Mouse (Mus musculus) liver, adult 2 months (tissue): ENCODE measurements around the gene Usp48. TPM values are rescaled to one million over a fixed set of nuclear protein-coding genes. Genes with fewer than 3 reads are reported as not detected.

ENCODE experiments used
- DNase-seq: peaks from one replicate; pipeline ENCODE4 v3.0.0-alpha.2; 2011; ENCODE audit warnings: low read depth, low spot score; ENCODE audit errors: extremely low read depth
- H3K27ac ChIP-seq: fragments of 200-500 bp; replicated peaks from 2 replicates; pipeline ENCODE4 v1.5.1; 2012; ENCODE audit warnings: low read depth, mild to moderate bottlenecking, control low read depth, inconsistent platforms, low read length; ENCODE audit not compliant: insufficient read depth
- H3K27me3 ChIP-seq: fragments of 200-500 bp; 2 replicates; pipeline ENCODE4 v1.6.1; 2012; ENCODE audit warnings: mild to moderate bottlenecking, moderate library complexity, low read length, inconsistent platforms; ENCODE audit not compliant: control insufficient read depth, insufficient read depth
- H3K36me3 ChIP-seq: fragments of 200-500 bp; 2 replicates; pipeline ENCODE4 v1.6.1; 2012; ENCODE audit warnings: low read length, inconsistent platforms; ENCODE audit not compliant: control insufficient read depth, insufficient read depth
- H3K4me1 ChIP-seq: fragments of 200-500 bp; 2 replicates; pipeline ENCODE4 v1.6.1; 2011; ENCODE audit warnings: low read length; ENCODE audit not compliant: control insufficient read depth, insufficient read depth
- H3K4me3 ChIP-seq: fragments of 200-500 bp; 2 replicates; pipeline ENCODE4 v1.5.1; 2011; ENCODE audit warnings: low read depth, mild to moderate bottlenecking, control low read depth, low read length, moderate library complexity; ENCODE audit not compliant: insufficient read depth
- H3K79me2 ChIP-seq: fragments of 200-500 bp; 2 replicates; pipeline ENCODE4 v1.6.1; 2012; ENCODE audit warnings: inconsistent platforms, mild to moderate bottlenecking, low read length, moderate library complexity; ENCODE audit not compliant: control insufficient read depth, insufficient read depth
- H3K9ac ChIP-seq: fragments of 200-500 bp; 2 replicates; pipeline ENCODE4 v1.6.1; 2012; ENCODE audit warnings: low read depth, mild to moderate bottlenecking, control low read depth, inconsistent platforms, low read length
- CTCF ChIP-seq: fragments of 200-500 bp; IDR thresholded peaks from 2 replicates; pipeline ENCODE4 v1.5.1; 2011; ENCODE audit warnings: low read depth, low read length, control low read depth
- POLR2A ChIP-seq: fragments of 200-500 bp; IDR thresholded peaks from 2 replicates; pipeline ENCODE4 v1.6.1; 2011; ENCODE audit warnings: low read length, control low read depth; ENCODE audit not compliant: insufficient read depth; ENCODE audit errors: extremely low read depth
- WGBS: fragments of 180-500 bp; shearing (Covaris S2); methylation state at CpG from one replicate; pipeline ENCODE4 v1.1.7; 2018; 5-methylcytosine and 5-hydroxymethylcytosine counted together
- polyA plus RNA-seq: library from polyadenylated mRNA; depleted of rRNA; stranded (reverse); fragments of >200 nt; gene quantifications from 2 replicates; pipeline ENCODE4 v1.2.3, GENCODE M21; 2012
- total RNA-seq: library from RNA; depleted of rRNA; stranded (reverse); fragments of >200 nt; gene quantifications from 2 replicates; pipeline ENCODE4 v1.2.3, GENCODE M21; 2014

Usp48 gene
- total and polyA plus RNA-seq, 2 experiments = 19.6 to 21.8 TPM

- WGBS = 89% methylated on average over 3 of the region's 3 CpGs
Measured at GRCm38 (mm10) chr4:137589586-137589985, 4.0 kb upstream of the Usp48 start.

DNA sequence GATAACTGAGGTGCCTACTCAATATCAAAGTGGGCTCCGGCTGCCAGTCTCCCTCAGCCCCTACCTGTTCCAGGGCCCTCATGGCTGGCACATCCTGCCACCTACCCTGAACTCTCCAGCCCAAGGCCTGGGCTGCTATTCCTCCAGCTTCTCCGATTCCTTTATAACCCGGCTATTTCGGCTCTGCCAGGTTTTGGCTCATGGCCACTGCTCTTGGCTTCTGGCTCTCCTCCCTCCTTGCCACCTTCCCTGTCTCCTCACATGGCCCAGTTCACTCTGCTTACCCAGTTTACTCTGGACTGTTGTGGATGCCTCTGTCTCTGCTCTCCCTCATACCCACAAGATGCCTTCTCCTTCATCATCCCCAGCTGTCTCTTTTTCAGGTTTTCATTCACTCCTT lies 2.6 kb upstream of the Usp48 start:
- Histone ChIP-seq H3K4me1 (peaks cover 6% of the 10 kb centered on the region), H3K4me3 (no peak overlapping the region), H3K27me3 (no peaks in the 10 kb centered on the region), H3K9ac (no peak overlapping the region), H3K27ac (no peak overlapping the region), H3K36me3 (no peaks in the 10 kb centered on the region), H3K79me2 (peaks cover 13% of the 10 kb centered on the region; the same call in 1 of the 2 replicates)
- no peak for DNase-seq
- 76% methylated on average over 4 of the region's 4 CpGs for WGBS
- TF ChIP-seq CTCF (no peak), POLR2A (no peak)

More at GRCm38 (mm10) chr4:137589586-137589985, 4.0 kb upstream of the Usp48 start:
- DNase-seq = no peak
- Histone ChIP-seq H3K9ac (no peak overlapping the region), H3K4me1 (no peaks in the 10 kb centered on the region), H3K36me3 (no peaks in the 10 kb centered on the region), H3K79me2 (0 out of 2 replicates have a peak, but pooled peaks cover under 1% of the 10 kb centered on the region), H3K4me3 (no peak overlapping the region), H3K27ac (no peak overlapping the region), H3K27me3 (no peaks in the 10 kb centered on the region)
- TF ChIP-seq CTCF (no peak), POLR2A (no peak)

DNA sequence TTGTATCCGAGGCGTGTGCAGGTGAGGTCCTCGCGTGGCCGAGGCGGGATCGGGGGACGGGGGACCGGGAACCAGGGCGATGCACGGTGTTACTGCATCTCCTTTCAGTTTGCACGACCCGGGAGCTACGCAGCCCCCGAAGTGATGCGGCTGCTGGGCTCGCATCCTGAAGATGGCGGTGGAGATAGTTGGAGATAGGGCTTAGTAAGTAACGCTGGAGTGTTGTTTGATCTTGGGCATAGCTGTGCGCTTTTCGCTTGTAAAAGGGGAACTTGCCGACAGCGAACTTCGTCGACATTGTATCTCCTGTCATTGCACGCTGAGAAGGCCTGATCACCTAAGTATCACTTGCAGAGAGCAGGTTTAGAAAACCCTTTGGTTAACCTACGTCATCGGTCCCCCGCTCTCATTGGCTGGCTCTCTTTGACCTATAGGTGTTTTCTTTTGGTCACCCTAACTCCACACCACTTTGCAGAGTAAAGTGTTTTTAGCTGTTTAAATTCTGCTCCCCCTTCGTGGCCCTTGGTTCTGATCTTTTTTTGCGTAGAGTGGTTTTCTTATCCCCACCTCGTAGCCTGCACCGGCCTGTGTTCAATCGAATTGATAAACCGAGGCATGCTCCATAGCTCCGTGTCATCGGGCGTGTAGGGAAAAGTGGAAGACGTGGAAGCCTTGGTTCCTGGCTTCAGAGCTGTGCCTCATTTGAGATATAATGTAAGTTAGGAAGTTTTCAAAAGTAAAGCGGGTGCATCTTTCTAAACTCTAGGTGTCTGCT lies 1.1 kb downstream of the Usp48 start:
- 2% methylated on average over 40 of the region's 40 CpGs for WGBS
- H3K4me1 ChIP-seq = peaks cover 8% of the 10 kb centered on the region
- no peaks in the 10 kb centered on the region for H3K27me3 ChIP-seq
- peak overlapping the region; percentile 64 for H3K27ac ChIP-seq
- peaks cover 42% of the 10 kb centered on the region for H3K79me2 ChIP-seq
- no peaks in the 10 kb centered on the region for H3K36me3 ChIP-seq
- DNase-seq = peak; percentile 62
- peak overlapping the region; percentile 90 for H3K9ac ChIP-seq
- H3K4me3 ChIP-seq = peak overlapping the region; percentile 94
- no peak for TF ChIP-seq POLR2A
- TF ChIP-seq CTCF = no peak

DNA sequence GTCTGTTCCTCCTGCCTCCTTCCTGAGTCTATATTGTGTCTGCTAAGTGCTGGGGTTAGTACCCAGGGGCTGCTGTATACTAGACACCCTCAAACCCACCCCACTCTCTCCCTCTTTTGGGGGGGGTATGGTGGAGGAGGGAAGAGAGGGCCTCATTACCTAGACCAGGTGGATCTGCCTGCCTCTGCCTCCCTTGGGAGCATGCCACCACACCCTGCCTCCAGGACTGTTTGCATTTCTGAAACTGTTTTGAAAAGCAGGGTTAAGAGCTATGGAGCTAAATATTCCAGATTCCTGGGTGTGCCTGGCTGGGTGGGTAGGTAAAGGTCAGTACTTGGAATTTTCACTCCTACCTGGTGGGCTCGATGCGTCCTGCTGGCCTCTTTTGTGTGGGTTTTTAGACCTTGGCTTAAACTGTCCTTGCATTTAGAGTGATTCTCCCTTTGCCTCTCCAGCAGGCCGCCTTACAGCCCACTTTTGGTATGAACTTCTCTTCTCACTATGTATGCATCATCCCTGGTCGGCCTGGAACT lies 3.6 kb downstream of the Usp48 start:
- Histone ChIP-seq H3K27ac (no peak overlapping the region), H3K79me2 (peaks cover 60% of the 10 kb centered on the region), H3K27me3 (no peaks in the 10 kb centered on the region), H3K4me1 (peaks cover 8% of the 10 kb centered on the region), H3K36me3 (no peaks in the 10 kb centered on the region), H3K4me3 (no peak overlapping the region), H3K9ac (no peak overlapping the region)
- TF ChIP-seq CTCF (no peak), POLR2A (no peak)
- WGBS = 97% methylated on average over 4 of the region's 4 CpGs
- DNase-seq = no peak

DNA sequence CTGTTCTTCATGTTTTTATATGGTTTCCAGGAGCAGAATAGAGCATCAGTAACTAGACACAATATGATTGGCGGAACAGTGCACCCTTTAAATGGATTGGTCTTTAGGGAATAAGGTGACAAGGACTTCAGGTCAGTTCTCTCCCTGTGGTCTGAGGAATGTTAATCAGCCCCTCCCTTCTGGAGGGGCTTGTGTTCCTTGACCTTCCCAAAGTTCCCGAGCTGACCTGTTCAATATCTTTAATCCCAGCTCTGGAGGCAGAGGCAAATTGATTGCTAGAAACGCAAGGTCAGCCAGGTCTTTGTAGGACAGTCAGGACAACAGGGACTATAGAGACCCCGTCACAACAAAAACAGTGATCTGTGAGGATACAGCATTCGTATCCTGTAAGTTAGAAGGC lies 5.0 kb downstream of the Usp48 start:
- H3K27me3 ChIP-seq = no peaks in the 10 kb centered on the region
- H3K9ac ChIP-seq = no peak overlapping the region
- no peak overlapping the region for H3K27ac ChIP-seq
- no peak overlapping the region for H3K4me3 ChIP-seq
- WGBS = 73% methylated on average over 5 of the region's 5 CpGs
- DNase-seq = no peak
- H3K4me1 ChIP-seq = peaks cover 8% of the 10 kb centered on the region
- peaks cover 68% of the 10 kb centered on the region for H3K79me2 ChIP-seq
- H3K36me3 ChIP-seq = no peaks in the 10 kb centered on the region
- TF ChIP-seq POLR2A = no peak
- no peak for TF ChIP-seq CTCF

DNA sequence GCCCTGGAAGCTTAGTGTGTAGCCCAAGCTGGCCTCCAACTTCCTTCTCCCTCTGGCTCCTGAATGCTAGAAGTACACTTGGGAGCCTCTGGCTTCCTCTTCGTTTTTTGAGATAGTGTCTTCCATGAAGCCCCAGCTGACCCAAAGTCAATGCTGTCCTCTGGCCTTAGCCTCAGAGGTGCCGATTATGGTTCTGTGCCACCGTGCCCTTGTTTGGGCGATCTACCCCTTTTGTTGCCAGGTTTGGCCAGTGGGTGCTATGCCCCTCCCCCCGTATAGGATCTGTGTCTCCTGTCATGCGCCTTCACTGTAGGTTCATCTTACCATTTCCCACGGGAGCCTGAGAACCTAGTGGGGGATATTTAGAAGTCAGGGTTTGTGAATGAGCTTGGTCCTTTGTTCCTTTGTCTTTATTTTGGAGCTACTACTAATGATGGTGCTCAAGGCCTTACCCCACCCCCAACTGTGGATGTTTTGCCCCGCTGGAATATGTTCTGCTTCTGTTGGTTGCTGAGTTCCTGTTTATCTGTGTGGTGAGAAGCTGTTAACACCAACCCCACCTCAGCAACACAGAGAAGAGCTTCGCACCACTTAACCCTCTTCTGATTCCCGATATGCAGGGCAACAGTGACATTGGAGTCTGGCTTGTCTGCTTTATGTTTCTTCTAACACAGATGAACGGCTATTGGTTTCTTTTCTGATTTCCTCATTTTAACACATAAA lies 10.1 kb downstream of the Usp48 start:
- WGBS = 73% methylated on average over 11 of the region's 11 CpGs
- no peak for TF ChIP-seq CTCF
- TF ChIP-seq POLR2A = no peak
- H3K27me3 ChIP-seq = no peaks in the 10 kb centered on the region
- H3K4me3 ChIP-seq = no peak overlapping the region
- H3K4me1 ChIP-seq = peaks cover 1% of the 10 kb centered on the region; the same call in 1 of the 2 replicates
- DNase-seq = no peak
- H3K36me3 ChIP-seq = peaks cover 22% of the 10 kb centered on the region
- 0 out of 2 replicates have a peak overlapping the region, but pooled peaks have one; percentile 4 for H3K27ac ChIP-seq
- peaks cover 39% of the 10 kb centered on the region for H3K79me2 ChIP-seq
- no peak overlapping the region for H3K9ac ChIP-seq
